Mouse (Mus musculus): ENCODE data around the gene Mfsd4a.

The Mfsd4a gene

DNA sequence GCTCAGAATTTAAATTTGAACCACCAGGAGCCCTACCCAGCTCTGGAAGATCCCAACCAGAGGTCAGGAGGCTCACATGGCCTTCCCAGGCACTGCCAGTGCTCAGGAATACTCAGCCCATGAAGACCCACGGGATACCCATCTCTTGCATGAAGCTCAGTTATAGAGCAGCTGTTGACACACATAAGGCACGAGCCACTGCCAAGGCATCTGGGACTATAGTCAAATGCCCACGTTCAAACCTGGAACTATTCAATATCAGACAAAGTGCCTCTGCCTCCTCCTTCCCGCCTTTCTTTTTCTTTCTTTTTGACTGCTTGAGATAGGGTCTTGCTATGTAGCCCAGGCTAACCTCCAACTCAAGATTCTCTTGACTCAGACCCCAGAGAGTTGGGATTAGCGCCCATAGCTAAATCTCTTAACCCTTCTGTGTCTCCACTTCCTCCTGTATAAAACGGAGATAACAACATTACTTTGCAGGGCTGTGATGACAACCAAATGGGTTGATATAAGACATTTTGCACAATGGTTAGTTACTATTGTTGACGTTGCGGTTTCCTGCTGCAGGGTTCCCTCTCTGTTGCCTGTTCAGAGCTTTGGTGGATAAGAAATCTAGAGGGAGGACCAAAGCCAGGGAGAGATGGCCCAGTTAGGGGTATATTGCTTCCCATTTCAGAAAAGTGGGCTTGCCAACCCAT, 2.2 kb downstream of the Mfsd4a start:
- no peak for DNase-seq

DNA sequence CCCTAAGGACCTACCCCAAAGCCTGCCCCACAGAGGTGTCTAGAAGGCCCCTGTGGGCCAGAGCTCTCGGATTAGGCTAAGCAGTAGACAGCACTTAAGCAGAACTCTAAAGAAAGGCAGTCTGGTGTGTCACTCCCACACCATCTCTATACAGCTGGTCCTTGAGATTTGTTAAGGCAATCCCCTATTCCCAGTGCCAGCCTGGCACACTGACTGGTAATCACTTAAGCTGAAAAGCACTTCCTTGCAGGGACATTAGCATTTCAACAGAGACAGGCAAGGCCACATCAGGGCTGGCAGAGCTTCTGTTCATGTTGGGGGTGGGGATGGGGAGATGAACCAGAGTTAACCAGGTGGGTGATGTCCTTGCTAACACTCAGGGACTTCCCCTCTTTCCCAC, 2.9 kb downstream of the Mfsd4a start:
- DNase-seq: no peak

DNA sequence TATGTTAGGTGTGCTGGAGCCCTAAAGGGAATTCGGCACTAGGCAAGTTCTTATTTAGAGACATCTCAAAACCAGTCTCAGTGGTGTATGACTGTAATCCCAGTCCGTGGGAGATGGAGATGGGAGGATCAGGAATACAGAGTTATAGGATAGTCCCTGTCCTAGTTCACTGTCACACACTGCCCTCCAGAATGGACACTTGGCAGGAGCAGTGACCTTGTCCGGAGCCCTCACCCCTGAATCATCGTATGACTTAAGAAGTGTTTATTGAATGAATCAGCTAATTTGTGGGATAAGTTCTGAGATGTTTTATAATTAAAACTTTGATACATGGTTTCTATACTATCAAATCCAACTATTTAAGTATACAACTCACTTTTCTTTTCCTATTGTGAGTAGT, 4.8 kb downstream of the Mfsd4a start:
- no peak for DNase-seq

DNA sequence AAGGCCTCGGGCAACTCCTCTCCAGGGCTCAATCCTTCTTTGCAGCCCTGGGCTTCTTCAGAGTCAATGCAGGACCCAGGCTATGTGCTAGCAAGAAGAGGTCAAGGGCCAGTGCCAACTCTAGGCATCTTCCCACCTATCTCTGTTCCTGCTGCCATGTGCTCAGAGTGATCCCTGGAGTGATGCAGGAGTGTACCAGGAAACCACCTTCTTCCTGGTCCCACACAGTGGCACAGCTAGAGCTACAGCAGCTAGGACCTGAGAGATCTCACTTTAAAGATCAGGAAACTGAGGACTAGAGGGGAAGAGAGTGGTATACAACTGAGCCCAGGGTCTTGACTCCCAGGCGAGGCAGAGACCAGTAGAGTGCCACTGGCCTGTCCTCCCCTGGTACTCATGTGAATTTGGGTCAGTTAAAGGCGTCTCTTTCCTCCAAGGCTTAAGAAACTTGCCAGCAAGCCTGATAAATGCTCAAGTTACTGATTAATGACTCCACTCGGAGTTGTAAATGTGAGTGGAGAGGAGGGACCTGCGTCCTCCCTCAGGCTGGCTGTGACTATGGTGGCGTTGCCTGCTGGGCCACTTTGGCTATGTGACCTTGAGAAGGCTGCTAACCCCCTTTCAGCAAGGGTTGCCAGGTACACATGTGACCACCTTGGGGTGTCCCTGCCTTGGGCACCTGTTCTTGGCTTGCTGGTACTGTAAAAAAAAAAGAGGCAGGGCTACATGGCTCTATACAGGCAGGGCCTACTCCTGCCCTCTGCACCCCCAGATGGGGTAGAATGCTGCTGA, 5.9 kb downstream of the Mfsd4a start:
- no peak for DNase-seq

DNA sequence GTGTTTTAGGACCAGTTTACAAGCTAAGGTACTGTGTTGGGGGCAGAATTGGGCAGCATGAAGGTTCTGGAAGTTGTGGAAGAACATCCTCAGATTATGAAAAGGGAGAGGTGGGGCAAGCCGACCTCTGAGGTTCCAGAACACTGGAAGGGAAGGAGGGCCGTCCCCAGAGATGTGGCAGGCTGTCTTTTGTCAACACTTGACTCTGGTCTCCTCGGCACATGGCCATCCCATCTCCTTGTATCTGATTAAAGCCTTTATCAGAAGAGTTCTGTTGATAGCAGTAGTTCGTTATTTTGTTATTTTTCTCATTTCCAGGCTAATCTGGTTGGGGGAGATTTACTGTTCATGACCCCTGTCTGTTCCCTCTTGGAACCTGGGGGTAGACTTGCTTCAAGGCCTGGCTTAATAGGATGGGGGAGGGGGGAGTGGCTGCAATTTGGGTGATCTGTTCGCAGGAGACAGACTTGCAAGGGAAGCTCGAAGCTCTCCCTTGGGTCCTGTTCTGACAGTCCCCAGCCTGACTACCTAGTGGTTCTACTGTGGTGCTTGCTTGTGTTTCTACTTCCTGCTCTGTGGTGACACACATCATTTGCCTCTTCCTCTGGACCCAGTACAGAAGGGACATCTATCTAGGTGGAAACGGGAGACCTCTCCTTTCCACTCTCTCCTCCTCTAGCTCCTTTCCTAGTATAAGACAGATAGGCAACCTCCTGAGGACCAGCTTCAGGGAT, 7.7 kb downstream of the Mfsd4a start:
- no peak for DNase-seq

DNA sequence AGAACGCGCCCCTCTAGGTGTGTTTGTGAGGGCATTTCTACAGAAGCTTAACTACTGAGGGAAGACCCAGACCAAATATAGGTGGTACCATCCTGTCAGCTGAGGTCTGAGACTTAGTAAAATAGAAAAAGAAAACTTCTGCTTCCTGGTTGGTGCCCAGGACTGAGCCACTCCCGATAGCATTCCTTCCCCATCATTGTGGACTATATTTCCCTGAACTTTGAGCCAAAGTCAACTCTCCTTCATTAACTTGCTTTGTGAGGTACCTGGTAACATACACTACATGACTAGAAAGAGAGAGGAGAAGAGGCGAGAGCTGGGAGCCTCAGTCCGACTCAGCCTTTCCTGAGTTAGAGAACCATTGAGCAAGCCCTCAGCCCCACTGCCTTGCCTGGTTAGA, 9.3 kb downstream of the Mfsd4a start:
- DNase-seq: no peak

DNA sequence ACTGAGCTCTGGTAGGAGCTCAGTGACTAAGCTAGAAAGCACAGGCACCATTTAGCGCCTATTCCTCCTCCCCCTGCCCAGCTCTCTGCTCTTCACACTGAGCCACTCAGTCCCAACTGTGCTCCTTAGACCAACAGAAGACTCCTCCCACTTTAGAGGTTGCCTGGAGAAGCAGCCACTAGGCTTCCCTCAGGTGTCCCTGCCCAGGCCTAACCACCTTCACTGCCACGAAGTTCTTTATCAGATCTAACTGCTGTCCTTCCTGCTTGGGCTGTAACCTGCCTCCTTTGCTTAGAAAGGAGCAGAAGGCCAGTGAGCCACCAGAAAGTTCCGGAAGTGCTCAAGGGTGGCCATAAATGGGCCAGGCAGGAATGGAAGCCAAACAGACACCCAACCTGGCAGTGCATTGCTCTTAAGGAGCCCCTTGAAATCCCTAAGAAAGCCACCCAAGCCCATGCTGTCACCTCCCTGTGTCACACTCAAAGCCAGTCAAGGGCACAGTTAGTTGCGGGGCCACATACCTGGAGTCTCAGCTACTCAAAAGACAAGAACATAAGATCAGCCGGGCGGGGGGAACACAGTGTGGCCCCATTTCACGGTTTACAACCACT, 12.7 kb downstream of the Mfsd4a start:
- no peak for DNase-seq

DNA sequence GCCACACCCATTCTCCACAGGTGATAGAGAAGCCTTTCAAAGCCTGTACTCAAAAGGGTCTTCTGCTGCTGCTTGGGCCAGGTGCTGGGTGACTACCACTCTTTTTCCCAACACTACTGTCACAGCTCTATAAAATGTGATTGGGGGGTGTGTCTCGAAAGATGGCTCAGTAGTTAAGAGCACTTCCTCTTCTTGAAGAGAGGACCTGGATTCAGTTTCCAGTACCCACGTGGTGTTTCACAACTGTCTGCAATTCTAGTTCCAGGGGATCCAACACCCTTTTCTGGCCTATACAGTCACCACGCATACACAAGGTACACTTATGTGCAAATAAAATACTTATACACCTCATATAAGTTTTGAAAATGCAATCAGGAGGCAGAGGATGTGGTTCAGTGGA, 13.5 kb downstream of the Mfsd4a start:
- DNase-seq: no peak

DNA sequence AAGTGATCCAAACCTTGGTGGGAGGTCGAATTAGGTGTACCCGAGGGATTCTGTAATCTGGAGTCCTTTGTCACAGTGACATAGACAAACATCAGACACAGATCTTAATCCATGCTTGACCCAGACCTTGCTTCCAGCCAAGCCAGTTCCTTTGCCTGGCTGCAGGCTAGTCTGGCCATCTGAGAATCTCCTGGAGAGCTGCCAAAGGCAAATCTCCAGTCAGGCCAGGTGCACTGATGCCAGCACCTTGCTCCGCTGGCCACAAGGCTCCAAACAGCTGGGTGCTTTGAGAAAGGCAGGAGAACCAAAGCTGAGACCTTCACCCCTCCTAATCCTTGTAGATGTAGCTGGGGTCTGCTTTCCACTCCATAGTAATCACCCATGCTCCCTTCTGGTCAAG, 16.1 kb downstream of the Mfsd4a start:
- peak; percentile 59 to 72 for DNase-seq

DNA sequence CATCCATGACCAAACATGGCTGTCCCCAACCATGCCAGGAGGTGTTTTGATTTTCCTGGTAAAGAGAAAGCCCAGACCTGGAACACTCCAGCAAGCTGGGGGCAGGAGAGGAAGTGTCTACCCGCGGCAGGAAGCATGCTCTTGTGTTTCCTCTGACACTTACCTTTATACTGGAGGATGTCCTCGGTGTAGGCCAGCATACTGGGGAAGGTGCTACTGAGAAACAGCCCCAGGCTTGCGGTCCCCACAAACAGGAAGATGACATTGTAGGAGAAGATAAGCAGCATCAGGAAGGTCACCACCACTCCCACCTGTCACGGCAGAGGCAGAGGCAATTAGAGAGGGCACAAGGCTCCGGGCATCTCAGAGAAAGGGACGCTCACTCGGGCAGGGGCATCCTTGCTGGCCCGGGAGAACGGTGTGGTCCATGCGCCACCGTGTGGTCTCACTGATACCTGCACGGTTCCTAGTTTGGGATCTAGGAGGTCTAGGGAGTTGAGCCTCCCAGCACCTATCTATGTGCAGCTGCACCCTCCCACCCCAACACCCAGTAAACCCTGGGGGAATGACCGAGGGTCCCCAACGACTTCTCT, 21.6 kb downstream of the Mfsd4a start:
- DNase-seq: peak; percentile 77 to 84

DNA sequence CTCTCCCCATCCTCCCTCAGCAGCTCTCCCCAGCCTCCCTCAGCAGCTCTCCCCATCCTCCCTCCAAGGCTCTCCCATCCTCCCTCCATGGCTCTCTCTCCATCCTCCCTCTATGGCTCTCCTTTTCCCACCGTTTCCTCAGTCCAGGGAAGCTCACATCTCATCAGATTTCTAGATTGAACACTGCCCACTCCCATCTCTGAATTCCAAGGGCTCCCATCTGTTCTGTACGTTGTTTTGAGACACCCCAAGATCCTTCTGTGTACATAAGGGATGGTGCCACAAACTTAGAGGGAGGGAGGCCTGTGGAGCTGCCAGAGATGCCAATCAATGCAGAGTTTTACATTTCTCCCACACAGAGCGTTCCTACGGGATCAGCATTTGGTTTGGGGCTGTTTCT, 24.1 kb downstream of the Mfsd4a start:
- no peak for DNase-seq

DNA sequence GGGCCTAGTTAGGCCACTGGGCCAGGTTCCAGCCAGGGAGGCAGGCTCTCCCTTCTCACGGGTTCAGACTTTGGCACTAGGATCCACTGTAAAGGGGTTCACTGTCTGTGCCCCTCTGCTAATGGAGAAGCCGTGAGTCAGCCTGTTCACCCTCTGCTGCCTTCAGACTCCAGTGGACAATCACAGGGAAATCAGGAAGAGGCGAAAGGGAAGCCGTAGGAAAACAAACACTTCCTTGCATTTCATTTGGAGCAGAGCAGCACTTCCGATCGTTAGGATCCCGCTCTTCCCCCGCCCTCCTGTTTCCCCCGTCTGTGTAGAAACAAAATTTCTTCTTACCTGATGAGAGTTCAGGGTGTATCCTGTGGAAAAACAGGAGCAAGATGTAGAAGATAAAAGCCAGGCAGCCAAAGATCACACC, 27.7 kb downstream of the Mfsd4a start:
- no peak for DNase-seq

DNA sequence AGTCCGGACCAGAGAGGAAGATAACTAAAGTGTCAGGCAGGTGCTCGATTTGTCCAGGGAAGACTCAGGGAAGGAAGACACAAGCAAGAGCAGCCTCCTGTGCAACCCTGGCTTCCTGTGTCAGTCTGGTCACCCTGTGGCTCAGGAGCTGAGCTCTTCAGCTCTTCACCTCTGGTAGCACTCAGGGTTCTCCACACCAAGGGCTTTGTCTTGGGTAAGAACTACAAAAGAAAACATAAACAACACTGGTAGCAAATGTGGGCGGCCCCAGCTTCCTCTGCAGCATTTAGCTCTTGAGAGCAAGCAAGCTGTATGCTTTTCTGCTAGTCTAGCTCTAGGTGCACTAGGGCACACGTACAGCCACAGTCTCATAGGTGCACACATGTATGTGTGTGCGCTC, 29.1 kb downstream of the Mfsd4a start:
- no peak for DNase-seq

DNA sequence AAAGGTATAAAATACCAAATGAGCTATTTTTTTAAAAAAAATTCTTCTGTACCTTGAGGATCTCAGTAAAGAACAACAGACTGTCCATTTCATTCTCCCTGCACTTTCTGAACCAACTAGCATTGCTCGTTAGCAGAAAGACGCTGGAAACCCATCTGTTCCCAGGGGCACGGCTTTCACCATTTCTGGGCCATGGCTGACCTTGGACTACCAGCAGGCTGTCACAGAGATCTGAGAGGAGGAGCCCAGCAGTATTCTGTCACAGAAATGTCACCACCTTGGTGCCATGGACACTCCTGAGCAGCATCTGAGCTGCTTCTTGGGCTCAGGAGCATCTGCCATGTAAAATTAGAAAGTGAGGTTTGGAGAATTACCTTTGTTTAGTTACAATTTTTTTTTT, 30.1 kb downstream of the Mfsd4a start:
- DNase-seq: peak in 1 of 2 experiments; percentile 33

DNA sequence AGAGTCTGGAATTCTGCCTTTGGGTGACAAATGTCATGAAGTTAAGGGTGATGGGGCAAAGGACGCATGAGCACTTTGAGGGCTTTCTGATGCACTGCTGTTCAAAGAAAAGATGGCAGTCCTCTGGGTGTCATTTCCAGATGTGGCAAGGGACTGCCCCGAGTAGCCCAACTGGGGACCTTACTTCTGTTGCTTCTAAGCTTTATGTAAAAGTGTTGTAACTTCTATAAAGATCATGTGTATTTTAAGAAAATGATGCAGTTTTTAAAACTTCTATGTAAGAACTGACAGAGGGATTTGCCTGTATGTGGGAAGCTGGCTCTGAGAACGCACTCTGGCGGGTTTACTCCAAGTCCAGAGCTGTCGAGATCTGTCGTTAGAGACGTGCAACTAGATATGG, 35.7 kb downstream of the Mfsd4a start:
- no peak for DNase-seq

DNA sequence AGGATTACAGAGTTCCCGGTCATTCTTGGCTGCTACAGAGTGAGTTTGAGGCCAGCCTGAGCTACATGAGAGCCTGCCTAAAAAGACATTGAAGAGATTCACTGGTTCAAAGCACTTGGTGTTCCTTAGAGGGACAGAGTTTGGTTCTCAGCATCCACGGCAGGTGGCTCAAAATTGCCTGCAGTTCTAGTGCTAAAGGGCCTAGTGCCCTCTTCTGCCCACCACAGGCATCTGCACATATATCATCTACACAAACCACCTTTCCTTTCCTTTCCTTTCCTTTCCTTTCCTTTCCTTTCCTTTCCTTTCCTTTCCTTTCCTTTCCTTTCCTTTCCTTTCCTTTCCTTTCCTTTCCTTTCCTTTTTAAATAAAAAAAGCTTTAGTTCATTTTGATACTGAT, 37.3 kb downstream of the Mfsd4a start:
- peak in 1 of 2 experiments; percentile 34 for DNase-seq

DNA sequence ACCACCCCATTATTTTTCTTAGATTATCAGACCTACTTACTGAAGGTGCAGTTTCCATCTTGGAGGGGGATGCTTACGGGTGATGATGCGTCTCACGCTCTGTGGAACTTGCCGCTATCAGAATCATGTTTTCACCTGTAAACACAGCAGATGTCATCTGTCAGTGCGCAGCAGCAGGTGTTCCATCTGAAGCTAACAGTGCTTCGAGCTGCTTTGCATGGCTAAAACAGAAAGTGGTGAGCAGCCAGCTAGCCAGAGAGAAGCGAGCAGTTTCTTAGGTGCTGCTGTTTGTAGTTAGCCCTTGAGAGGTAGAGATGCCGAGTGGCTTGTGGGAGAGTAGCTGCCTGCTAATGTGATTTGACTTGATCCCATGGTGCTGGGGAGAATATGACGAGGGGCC, 39.4 kb downstream of the Mfsd4a start:
- DNase-seq: no peak

DNA sequence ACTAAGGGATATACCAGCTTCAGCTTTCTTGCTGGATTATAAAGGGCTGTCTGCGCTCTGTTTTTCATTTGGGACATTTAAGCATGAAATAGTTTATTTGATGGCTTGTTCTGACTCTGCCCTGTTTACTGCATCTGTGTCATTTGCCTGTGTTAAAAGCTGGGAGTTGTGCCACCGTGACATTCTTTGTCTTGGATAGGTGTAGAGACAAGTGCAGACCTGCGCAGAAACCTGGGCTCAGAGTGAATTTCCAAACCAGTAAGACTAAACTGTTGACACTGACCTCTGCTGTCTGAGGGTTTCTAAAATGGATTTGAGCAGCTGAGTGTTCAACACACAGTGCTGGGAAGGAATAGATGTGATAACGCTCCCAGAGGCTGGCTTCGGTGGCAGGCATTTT, 39.9 kb downstream of the Mfsd4a start:
- no peak for DNase-seq

DNA sequence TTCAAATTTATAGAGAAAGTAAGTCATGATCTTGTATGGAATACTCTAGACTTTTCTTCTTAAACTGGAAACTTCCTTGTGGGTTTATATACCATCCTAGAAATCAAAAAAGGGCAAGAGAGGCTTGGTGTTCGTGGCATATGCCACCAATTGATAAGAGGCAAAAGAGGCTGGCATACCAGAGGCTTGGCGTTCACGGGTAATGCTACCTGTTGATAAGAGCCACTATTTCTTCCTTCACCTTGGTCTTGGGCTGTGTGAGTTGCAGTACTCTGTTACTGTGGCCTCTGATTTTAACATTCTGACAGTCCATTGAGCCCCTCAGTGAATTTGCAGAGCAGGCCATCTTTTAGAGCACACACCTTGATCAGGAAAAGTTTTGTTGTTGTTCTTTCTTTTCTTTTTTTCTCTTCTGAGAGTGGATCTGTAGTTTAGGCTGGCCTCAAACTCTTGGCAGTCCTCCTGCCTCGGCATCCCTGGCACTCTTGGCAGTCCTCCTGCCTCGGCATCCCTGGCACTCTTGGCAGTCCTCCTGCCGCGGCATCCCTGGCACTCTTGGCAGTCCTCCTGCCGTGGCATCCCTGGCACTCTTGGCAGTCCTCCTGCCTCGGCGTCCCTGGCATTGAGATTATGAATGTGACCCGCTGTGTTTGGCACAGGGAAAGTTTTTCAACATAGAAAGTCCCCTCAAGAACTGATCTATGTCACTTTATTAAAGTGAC, 40.8 kb downstream of the Mfsd4a start:
- DNase-seq: peak; percentile 25 to 51

DNA sequence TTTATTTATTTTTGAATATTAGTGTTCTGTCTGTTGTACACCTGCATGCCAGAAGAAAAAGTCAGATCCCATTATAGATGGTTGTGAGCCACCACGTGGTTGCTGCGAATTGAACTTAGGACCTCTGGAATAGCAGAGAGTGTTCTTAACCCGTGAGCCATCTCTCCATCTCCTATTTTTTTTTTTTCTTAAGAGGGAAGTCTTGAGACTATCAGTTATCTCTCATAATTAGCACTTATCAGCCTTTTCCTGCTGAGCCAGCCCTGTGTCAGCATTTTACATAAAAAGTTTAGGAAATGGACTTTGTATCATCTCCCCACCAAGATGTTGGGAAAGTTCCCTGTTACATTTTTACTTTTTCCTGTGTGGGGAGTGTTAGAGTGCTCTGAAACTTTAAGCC, 45.8 kb downstream of the Mfsd4a start:
- no peak for DNase-seq

DNA sequence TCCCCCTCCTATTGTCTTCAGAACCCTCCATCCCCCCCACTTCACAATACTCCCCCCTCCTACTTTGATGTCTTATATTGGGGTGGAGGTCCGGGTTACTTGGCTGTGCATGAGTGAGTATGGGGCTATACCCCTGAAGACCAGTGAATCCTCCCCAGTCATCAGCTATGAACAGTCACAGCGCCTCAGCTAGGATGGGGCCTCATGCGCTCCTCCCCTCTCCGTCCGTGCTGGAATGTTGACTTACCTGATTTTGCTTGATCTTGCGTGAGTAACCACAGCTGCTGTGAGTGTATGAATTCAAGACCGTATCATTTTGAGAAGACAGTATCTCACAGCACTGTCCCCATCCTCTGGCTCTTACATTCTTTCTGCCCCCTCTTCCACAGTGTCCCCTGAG, 48.0 kb downstream of the Mfsd4a start:
- no peak for DNase-seq

DNA sequence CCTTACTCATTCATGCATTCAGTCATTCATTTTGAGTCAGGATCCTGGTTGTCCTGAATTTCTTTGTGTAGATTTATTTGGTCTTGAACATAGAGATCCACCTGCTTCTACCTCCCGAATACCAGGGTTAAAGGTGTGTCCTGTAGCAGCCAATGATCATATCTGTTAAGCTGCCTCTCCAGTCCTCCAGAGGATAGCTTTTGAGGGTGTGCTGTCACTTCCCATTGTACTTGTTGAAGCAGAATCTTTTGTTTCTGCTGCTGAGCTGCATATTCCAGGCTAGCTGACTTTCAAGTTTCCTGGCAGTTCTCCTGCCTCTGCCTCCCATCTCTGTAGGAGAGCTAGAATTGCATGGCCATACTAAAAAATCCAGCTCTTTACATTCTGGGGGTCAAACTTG, 51.2 kb downstream of the Mfsd4a start:
- no peak for DNase-seq
